8 mouse cellular contexts compared by ENCODE assay signal in genomic region chr3:15194362-15194761, GRCm38 (mm10).
DNase-seq lines count a peak whose midpoint lies in the region; ATAC-seq and TF ChIP-seq lines count a peak whose summit lies in the region.

No protein-coding gene starts in this region.

- H3K9me3 ChIP-seq in forebrain, embryonic 16.5 days (ENCODE audit: control insufficient read depth, low read length) = no peaks in the 10 kb centered on the region
- no peaks in the 10 kb centered on the region for H3K9me3 ChIP-seq in hindbrain, postnatal 0 days (ENCODE audit: low read length)

- peak; percentile 10 for DNase-seq in MN1 (ENCODE audit: low spot score)
- DNase-seq in cerebellum, adult 11 months = peak; percentile 44
- peak; percentile 92 for DNase-seq in hindbrain, postnatal 0 days (ENCODE audit: low spot score)
- peak; percentile 72 for DNase-seq in left cerebral cortex, adult 11 months (ENCODE audit: low spot score)
- DNase-seq in right cerebral cortex, adult 18-20 months = peak; percentile 80
- peak; percentile 74 for DNase-seq in urinary bladder, postnatal 14 days (ENCODE audit: low spot score)

- peak; percentile 97 for ATAC-seq in forebrain, embryonic 16.5 days
- ATAC-seq in hindbrain, postnatal 0 days = peak; percentile 89
- ATAC-seq in megakaryocyte, adult 5-6 weeks (ENCODE audit: poor library complexity, severe bottlenecking) = peak; percentile 94

- H3K4me2 ChIP-seq in forebrain, embryonic 16.5 days (ENCODE audit: low read length) = no peak overlapping the region
- H3K4me2 ChIP-seq in hindbrain, postnatal 0 days (ENCODE audit: low read depth, low read length) = peak overlapping the region; percentile 14; the same call in 1 of the 2 replicates

- H3K27me3 ChIP-seq in forebrain, embryonic 16.5 days (replicated peaks; ENCODE audit: control insufficient read depth, insufficient read depth, low read length) = no peaks in the 10 kb centered on the region
- H3K27me3 ChIP-seq in hindbrain, postnatal 0 days (ENCODE audit: insufficient read depth, low read length) = no peaks in the 10 kb centered on the region

- H3K36me3 ChIP-seq in forebrain, embryonic 16.5 days (ENCODE audit: control insufficient read depth, insufficient read depth) = no peaks in the 10 kb centered on the region
- H3K36me3 ChIP-seq in hindbrain, postnatal 0 days (ENCODE audit: insufficient read depth, low read length) = no peaks in the 10 kb centered on the region

- TF ChIP-seq CTCF in hindbrain, postnatal 0 days (IDR thresholded peaks at IDR 0.05; ENCODE audit: low read depth) = peak; percentile 96

- WGBS in forebrain, embryonic 16.5 days = 2% methylated on average over 7 of the region's 7 CpGs
- 1% methylated on average over 7 of the region's 7 CpGs for WGBS in hindbrain, postnatal 0 days

- no peak overlapping the region for H3K9ac ChIP-seq in forebrain, embryonic 16.5 days (replicated peaks; ENCODE audit: low read depth, low read length)
- no peak overlapping the region for H3K9ac ChIP-seq in hindbrain, postnatal 0 days (replicated peaks; ENCODE audit: low read length)

- H3K27ac ChIP-seq in forebrain, embryonic 16.5 days (ENCODE audit: low read length) = no peak overlapping the region
- H3K27ac ChIP-seq in hindbrain, postnatal 0 days = no peak overlapping the region

- no peaks in the 10 kb centered on the region; the same call in 1 of the 2 replicates for H3K4me1 ChIP-seq in forebrain, embryonic 16.5 days (replicated peaks; ENCODE audit: control insufficient read depth, insufficient read depth, low read length)
- H3K4me1 ChIP-seq in hindbrain, postnatal 0 days (ENCODE audit: insufficient read depth, low read length) = no peaks in the 10 kb centered on the region

- no peak overlapping the region for H3K4me3 ChIP-seq in forebrain, embryonic 16.5 days (replicated peaks; ENCODE audit: low read length)
- no peak overlapping the region for H3K4me3 ChIP-seq in hindbrain, postnatal 0 days (ENCODE audit: low read length)

Comparison
In these comparisons a context has a peak if more than half of its experiments do, and no peak if none do; other contexts are left out.
1. DNase-seq: peak in every context shown above with its lines; median percentile 92 in hindbrain, postnatal 0 days; 80 in right cerebral cortex, adult 18-20 months; 74 in urinary bladder, postnatal 14 days; 72 in left cerebral cortex, adult 11 months; 44 in cerebellum, adult 11 months; 10 in MN1.